Mouse (Mus musculus): ENCODE results near the gene Cnp.
A peak's percentile ranks its signal among the peaks of the same experiment; 100 is the strongest.
"Not testable (repeated sequence)": the region's sequence is repeated elsewhere in the genome, so short reads cannot be mapped to it uniquely, and the experiment has no call there.

The Cnp gene

GRCm38 (mm10) chr11:100552842-100553241 lies 21.9 kb upstream of the Cnp start:
- no peak for DNase-seq (ENCODE audit: low read depth in 1 of 2, low spot score in 2 of 2)

GRCm38 (mm10) chr11:100555583-100555982 lies 19.1 kb upstream of the Cnp start:
- DNase-seq (ENCODE audit: low read depth in 1 of 2, low spot score in 2 of 2) = no peak

- DNase-seq (ENCODE audit: low read depth in 1 of 2, low spot score in 2 of 2) = no peak
Measured at GRCm38 (mm10) chr11:100557563-100557962, 17.1 kb upstream of the Cnp start.

- no peak for DNase-seq (ENCODE audit: low read depth in 1 of 2, low spot score in 2 of 2)
Measured at GRCm38 (mm10) chr11:100559476-100559875, 15.2 kb upstream of the Cnp start.

GRCm38 (mm10) chr11:100561748-100562147 lies 13.0 kb upstream of the Cnp start:
- no peak for DNase-seq (ENCODE audit: low read depth in 1 of 2, low spot score in 2 of 2)

- DNase-seq (ENCODE audit: low read depth in 1 of 2, low spot score in 2 of 2) = no peak
Measured at GRCm38 (mm10) chr11:100564297-100564696, 10.4 kb upstream of the Cnp start.

- DNase-seq (ENCODE audit: low read depth in 1 of 2, low spot score in 2 of 2) = no peak
Measured at GRCm38 (mm10) chr11:100564703-100565102, 10.0 kb upstream of the Cnp start.

- DNase-seq (ENCODE audit: low read depth in 1 of 2, low spot score in 2 of 2) = no peak
Measured at GRCm38 (mm10) chr11:100567229-100567628, 7.5 kb upstream of the Cnp start.

- DNase-seq (ENCODE audit: low read depth in 1 of 2, low spot score in 2 of 2) = no peak
Measured at GRCm38 (mm10) chr11:100567815-100568245, 6.9 kb upstream of the Cnp start.

- DNase-seq (ENCODE audit: low read depth in 1 of 2, low spot score in 2 of 2) = no peak
Measured at GRCm38 (mm10) chr11:100568692-100569091, 6.0 kb upstream of the Cnp start.

GRCm38 (mm10) chr11:100569789-100570188 lies 4.9 kb upstream of the Cnp start:
- no peak for DNase-seq (ENCODE audit: low read depth in 1 of 2, low spot score in 2 of 2)

GRCm38 (mm10) chr11:100570430-100571201 lies 4.1 kb upstream of the Cnp start:
- DNase-seq (ENCODE audit: low read depth in 1 of 2, low spot score in 2 of 2) = peak; percentile 34 to 40

- no peak for DNase-seq (ENCODE audit: low read depth in 1 of 2, low spot score in 2 of 2)
Measured at GRCm38 (mm10) chr11:100571202-100571567, 3.5 kb upstream of the Cnp start.

GRCm38 (mm10) chr11:100574188-100574587 lies 516 bp upstream of the Cnp start:
- no peak for DNase-seq (ENCODE audit: low read depth in 1 of 2, low spot score in 2 of 2)

- DNase-seq (ENCODE audit: low read depth in 1 of 2, low spot score in 2 of 2) = no peak
Measured at GRCm38 (mm10) chr11:100575484-100575855, 766 bp downstream of the Cnp start.

- DNase-seq (ENCODE audit: low read depth in 1 of 2, low spot score in 2 of 2) = no peak
Measured at GRCm38 (mm10) chr11:100576256-100576655, 1.6 kb downstream of the Cnp start.

- no peak for DNase-seq (ENCODE audit: low read depth in 1 of 2, low spot score in 2 of 2)
Measured at GRCm38 (mm10) chr11:100577852-100578599, 3.3 kb downstream of the Cnp start.

- DNase-seq (ENCODE audit: low read depth in 1 of 2, low spot score in 2 of 2) = no peak
Measured at GRCm38 (mm10) chr11:100579116-100579799, 4.6 kb downstream of the Cnp start.

GRCm38 (mm10) chr11:100580275-100580674 lies 5.6 kb downstream of the Cnp start:
- no peak for DNase-seq (ENCODE audit: low read depth in 1 of 2, low spot score in 2 of 2)

- DNase-seq (ENCODE audit: low read depth in 1 of 2, low spot score in 2 of 2) = no peak
Measured at GRCm38 (mm10) chr11:100581756-100582155, 7.1 kb downstream of the Cnp start.

GRCm38 (mm10) chr11:100582413-100582812 lies 7.7 kb downstream of the Cnp start:
- DNase-seq (ENCODE audit: low read depth in 1 of 2, low spot score in 2 of 2) = not testable (repeated sequence)

- no peak for DNase-seq (ENCODE audit: low read depth in 1 of 2, low spot score in 2 of 2)
Measured at GRCm38 (mm10) chr11:100582836-100583235, 8.1 kb downstream of the Cnp start.
